Mouse (Mus musculus): Measurements from ENCODE around the gene Lrrc49.

- no peak for TF ChIP-seq POLR2A (IDR thresholded peaks at IDR 0.05; ENCODE audit: low read depth, low read length)
- TF ChIP-seq CTCF (conservative IDR thresholded peaks at IDR 0.05; ENCODE audit: insufficient read depth, insufficient read length, low read depth, low read length), result no peak
Measured at GRCm38 (mm10) chr9:60692624-60693023, 4.7 kb upstream of the Lrrc49 start.
